Mouse (Mus musculus) cerebellum, adult 11 months (tissue): ENCODE results near the gene Rps8.
A peak's percentile ranks its signal among the peaks of the same experiment; 100 is the strongest.

ENCODE experiments used
- DNase-seq: peaks from one replicate; pipeline ENCODE4 v3.0.0; 2022

The Rps8 gene

GRCm38 (mm10) chr4:117148047-117148713, 7.9 kb downstream of the Rps8 start:
- DNase-seq = no peak

GRCm38 (mm10) chr4:117146176-117146575, 9.9 kb downstream of the Rps8 start:
- peak; percentile 76 for DNase-seq

- DNase-seq = no peak
Observed at GRCm38 (mm10) chr4:117145248-117145647, 10.8 kb downstream of the Rps8 start.

- no peak for DNase-seq
Observed at GRCm38 (mm10) chr4:117143023-117143422, 13.0 kb downstream of the Rps8 start.

- DNase-seq = no peak
Observed at GRCm38 (mm10) chr4:117140613-117141012, 15.4 kb downstream of the Rps8 start.

GRCm38 (mm10) chr4:117139217-117139612, 16.8 kb downstream of the Rps8 start:
- no peak for DNase-seq

- DNase-seq = no peak
Observed at GRCm38 (mm10) chr4:117138295-117139216, 17.5 kb downstream of the Rps8 start.

- DNase-seq = no peak
Observed at GRCm38 (mm10) chr4:117136034-117136433, 20.0 kb downstream of the Rps8 start.

GRCm38 (mm10) chr4:117134601-117134995, 21.4 kb downstream of the Rps8 start:
- no peak for DNase-seq

GRCm38 (mm10) chr4:117133817-117134600, 22.0 kb downstream of the Rps8 start, which contains the start of gene Plk3:
Gene Plk3, minus strand, starts transcription at chr4:117133963.
- DNase-seq = peak; percentile 98

- DNase-seq = no peak
Observed at GRCm38 (mm10) chr4:117133366-117133796, 22.7 kb downstream of the Rps8 start.

- DNase-seq = no peak
Observed at GRCm38 (mm10) chr4:117132794-117133143, 23.3 kb downstream of the Rps8 start.

GRCm38 (mm10) chr4:117131890-117132793, 23.9 kb downstream of the Rps8 start:
- no peak for DNase-seq

GRCm38 (mm10) chr4:117131198-117131597, 24.8 kb downstream of the Rps8 start:
- no peak for DNase-seq

GRCm38 (mm10) chr4:117130790-117131189, 25.3 kb downstream of the Rps8 start:
- DNase-seq = no peak

GRCm38 (mm10) chr4:117127991-117128686, 27.9 kb downstream of the Rps8 start:
- DNase-seq = no peak

- no peak for DNase-seq
Observed at GRCm38 (mm10) chr4:117126675-117127290, 29.3 kb downstream of the Rps8 start, which contains the start of gene Tctex1d4. Gene Tctex1d4, plus strand, starts transcription at chr4:117126794.

- DNase-seq = no peak
Observed at GRCm38 (mm10) chr4:117125910-117126674, 30.0 kb downstream of the Rps8 start.

- no peak for DNase-seq
Observed at GRCm38 (mm10) chr4:117125348-117125909, 30.6 kb downstream of the Rps8 start, which contains the start of gene Btbd19. Gene Btbd19, minus strand, starts transcription at chr4:117125725.
